In the genomic region with DNA sequence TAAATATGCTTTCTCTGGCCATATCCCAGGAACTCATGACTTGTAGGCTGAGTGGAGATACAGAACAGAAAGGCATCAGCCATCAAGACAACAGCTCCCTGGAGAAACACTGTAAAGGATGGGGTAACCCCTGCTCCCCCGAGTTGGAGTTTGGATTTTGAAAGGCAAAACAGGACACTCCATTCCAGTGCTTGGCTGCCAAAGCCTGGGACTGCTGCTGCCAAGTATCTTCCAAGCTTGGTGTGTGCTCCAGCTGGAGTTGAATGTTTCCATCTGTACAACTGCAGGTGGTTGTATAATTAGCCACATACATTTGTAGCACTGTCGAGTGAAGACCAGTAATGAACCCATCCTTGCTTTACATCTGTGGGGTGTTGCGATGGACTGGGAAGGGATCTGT, we compare ENCODE assay signal across 7 mouse cellular contexts.
DNase-seq lines count a peak whose midpoint lies in the region.

No protein-coding gene starts in this region.

- DNase-seq in urinary bladder, postnatal 14 days (ENCODE audit: low spot score), result peak; percentile 41
- DNase-seq in urinary bladder, postnatal 10 days (ENCODE audit: low spot score), result no peak
- peak; percentile 23 to 35 for DNase-seq in frontal cortex, postnatal 14 days (ENCODE audit: low spot score in 2 of 2)
- DNase-seq in layer of hippocampus, adult 18-20 months (ENCODE audit: low spot score in 2 of 2), result peak; percentile 72 to 91
- DNase-seq in lung, postnatal 14 days, result peak; percentile 26
- DNase-seq in retina, postnatal 1 day, result no peak
- DNase-seq in adrenal gland, postnatal 14 days, result no peak

Comparison
In these comparisons a context has a peak if more than half of its experiments do, and no peak if none do; other contexts are left out.
1. DNase-seq: peak in urinary bladder, postnatal 14 days (single experiment), frontal cortex, postnatal 14 days (2 of 2), layer of hippocampus, adult 18-20 months (2 of 2) and lung, postnatal 14 days (single experiment); none in urinary bladder, postnatal 10 days (single experiment), retina, postnatal 1 day (single experiment) and adrenal gland, postnatal 14 days (single experiment).